Mouse (Mus musculus) midbrain, embryonic 16.5 days (tissue): ENCODE data around the gene Gm45234. TPM values are rescaled to one million over a fixed set of nuclear protein-coding genes. Genes with fewer than 3 reads are reported as not detected.
"Not testable (repeated sequence)": the region's sequence is repeated elsewhere in the genome, so short reads cannot be mapped to it uniquely, and the experiment has no call there.

Source experiments
- ATAC-seq: fragments of 200-750 bp; cut with Nextera tagmentation; 2 replicates; pipeline ENCODE4 v1.8.0; 2017; ENCODE audit warnings: moderate TSS enrichment
- H3K27ac ChIP-seq: fragments of 300-500 bp; sonication (generic); 2 replicates; pipeline ENCODE4 v1.5.1; 2014; ENCODE audit warnings: mild to moderate bottlenecking, low read length, mixed read lengths
- H3K27me3 ChIP-seq: fragments of 300-500 bp; sonication (generic); 2 replicates; pipeline ENCODE4 v1.6.1; 2014; ENCODE audit warnings: low read depth, low read length, mixed read lengths; ENCODE audit not compliant: control insufficient read depth, insufficient read depth
- H3K36me3 ChIP-seq: fragments of 300-500 bp; sonication (generic); 2 replicates; pipeline ENCODE4 v1.6.1; 2014; ENCODE audit warnings: mild to moderate bottlenecking, low read length, moderate library complexity, mixed read lengths; ENCODE audit not compliant: control insufficient read depth, insufficient read depth
- H3K4me1 ChIP-seq: fragments of 300-500 bp; sonication (generic); 2 replicates; pipeline ENCODE4 v1.6.1; 2014; ENCODE audit warnings: mild to moderate bottlenecking, low read length, mixed read lengths; ENCODE audit not compliant: control insufficient read depth, insufficient read depth
- H3K4me2 ChIP-seq: fragments of 300-500 bp; sonication (generic); 2 replicates; pipeline ENCODE4 v1.6.1; 2014; ENCODE audit warnings: mild to moderate bottlenecking, low read length, mixed read lengths
- H3K4me3 ChIP-seq: fragments of 300-500 bp; sonication (generic); 2 replicates; pipeline ENCODE4 v1.5.1; 2014; ENCODE audit warnings: low read depth, mild to moderate bottlenecking, low read length, moderate library complexity, mixed read lengths
- H3K9ac ChIP-seq: fragments of 300-500 bp; sonication (generic); 2 replicates; pipeline ENCODE4 v1.6.1; 2014; ENCODE audit warnings: low read depth, low read length, mixed read lengths
- H3K9me3 ChIP-seq: fragments of 300-500 bp; sonication (generic); replicated peaks from 2 replicates; pipeline ENCODE4 v1.6.1; 2014; ENCODE audit warnings: mild to moderate bottlenecking, low read length, mixed read lengths; ENCODE audit not compliant: control insufficient read depth, poor library complexity, severe bottlenecking
- WGBS: fragments of 180-500 bp; shearing (Covaris S2); extraction: QIAGEN DNeasy Blood & Tissue Kit; methylation state at CpG from one replicate; pipeline ENCODE4 v1.1.7; 2014; 5-methylcytosine and 5-hydroxymethylcytosine counted together
- polyA plus RNA-seq: library from polyadenylated mRNA; unstranded; fragments of >200 nt; fragmentation: Nextera tagmentation; extraction: Ambion mirVana; gene quantifications from 2 replicates; pipeline ENCODE4 v1.2.1, GENCODE M21; 2015

Gm45234 gene
- not detected in 2 replicates for polyA plus RNA-seq

GRCm38 (mm10) chr6:124755831-124756595, at the start of gene Gm45234, which contains the start of gene Atn1:
Gm45234 (minus strand) TSS chr6:124756021.
Atn1 (minus strand) TSS chr6:124756524.
- peak within 1 kb of the TSS; percentile 86 for H3K9ac ChIP-seq
- peaks cover 39% of the 10 kb centered on the region for H3K4me1 ChIP-seq
- ATAC-seq: peak; percentile 64
- under 1% methylated on average over 32 of the region's 100 CpGs for WGBS
- peak within 1 kb of the TSS; percentile 84 for H3K4me3 ChIP-seq
- no peaks in the 10 kb centered on the region for H3K9me3 ChIP-seq
- H3K27me3 ChIP-seq: no peaks in the 10 kb centered on the region
- H3K36me3 ChIP-seq: no peaks in the 10 kb centered on the region
- H3K27ac ChIP-seq: peak within 1 kb of the TSS; percentile 95
- peak within 1 kb of the TSS; percentile 78 for H3K4me2 ChIP-seq

GRCm38 (mm10) chr6:124804341-124804740, 48.5 kb upstream of the Gm45234 start:
- Histone ChIP-seq H3K9ac (no peak overlapping the region), H3K4me1 (peaks cover 22% of the 10 kb centered on the region), H3K9me3 (no peaks in the 10 kb centered on the region; the same call in 1 of the 2 replicates), H3K4me3 (no peak overlapping the region), H3K27me3 (no peaks in the 10 kb centered on the region), H3K27ac (no peak overlapping the region), H3K36me3 (no peaks in the 10 kb centered on the region), H3K4me2 (no peak overlapping the region)
- WGBS: 97% methylated on average over 3 of the region's 3 CpGs
- no peak for ATAC-seq

- WGBS: 98% methylated on average over 4 of the region's 4 CpGs
- H3K9me3 ChIP-seq, H3K4me2 ChIP-seq, H3K36me3 ChIP-seq, ATAC-seq, H3K4me3 ChIP-seq, H3K27me3 ChIP-seq, H3K9ac ChIP-seq, H3K27ac ChIP-seq: not testable (repeated sequence)
- peaks cover 16% of the 10 kb centered on the region for H3K4me1 ChIP-seq
These were observed 47.9 kb upstream of the Gm45234 start for GRCm38 (mm10) chr6:124803691-124804090.

DNA sequence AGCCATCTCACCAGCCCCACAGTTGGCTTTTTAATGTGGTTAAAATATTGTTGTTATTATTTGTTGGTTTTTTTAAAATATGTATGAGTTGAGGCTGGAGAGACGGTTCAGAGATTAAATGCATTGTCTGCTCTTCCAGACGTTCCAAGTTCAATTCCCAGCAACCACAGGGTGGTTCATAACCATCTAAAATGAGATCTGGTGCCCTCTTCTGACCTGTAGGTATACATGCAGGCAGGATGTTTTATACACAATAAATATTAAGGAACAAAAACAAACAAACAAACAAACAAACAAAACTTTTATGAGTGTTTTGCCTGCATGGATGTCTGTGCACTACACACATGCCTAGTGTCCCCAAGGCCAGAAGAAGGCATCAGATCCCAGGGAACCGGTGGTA, 47.2 kb upstream of the Gm45234 start:
- H3K4me1 ChIP-seq: peaks cover 10% of the 10 kb centered on the region
- H3K9me3 ChIP-seq: no peaks in the 10 kb centered on the region; the same call in 1 of the 2 replicates
- 69% methylated on average over 3 of the region's 3 CpGs for WGBS
- ATAC-seq: no peak
- H3K4me2 ChIP-seq: no peak overlapping the region
- H3K4me3 ChIP-seq: no peak overlapping the region
- H3K36me3 ChIP-seq: no peaks in the 10 kb centered on the region
- no peak overlapping the region for H3K9ac ChIP-seq
- no peaks in the 10 kb centered on the region for H3K27me3 ChIP-seq
- no peak overlapping the region for H3K27ac ChIP-seq

GRCm38 (mm10) chr6:124802400-124802799, 46.6 kb upstream of the Gm45234 start:
- WGBS: 18% methylated on average over 5 of the region's 9 CpGs
- H3K27me3 ChIP-seq, H3K36me3 ChIP-seq, H3K9ac ChIP-seq, H3K9me3 ChIP-seq, H3K4me1 ChIP-seq, H3K4me2 ChIP-seq, ATAC-seq, H3K4me3 ChIP-seq, H3K27ac ChIP-seq: not testable (repeated sequence)

DNA sequence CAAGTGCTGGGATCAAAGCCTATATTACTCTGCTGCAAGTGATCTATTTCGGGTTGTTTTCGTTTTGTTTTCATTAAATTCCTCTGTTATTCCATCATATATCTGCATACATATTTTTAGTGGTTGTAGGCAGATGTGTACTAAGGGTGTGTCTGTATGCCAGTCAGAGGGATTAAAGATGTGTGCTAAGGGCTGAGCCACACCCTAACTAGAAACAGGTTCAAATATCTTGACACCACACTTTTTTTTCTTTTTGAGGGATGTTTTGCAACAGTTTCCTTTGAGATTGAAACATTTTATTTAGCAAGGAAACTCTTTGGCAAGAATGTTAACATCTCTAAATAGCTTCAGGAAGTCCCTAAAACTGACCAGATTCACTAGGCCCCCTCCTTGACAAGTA, 40.4 kb upstream of the Gm45234 start:
- no peak overlapping the region for H3K27ac ChIP-seq
- no peaks in the 10 kb centered on the region for H3K27me3 ChIP-seq
- no peaks in the 10 kb centered on the region for H3K36me3 ChIP-seq
- H3K9me3 ChIP-seq: no peaks in the 10 kb centered on the region
- no peak overlapping the region for H3K4me3 ChIP-seq
- H3K4me2 ChIP-seq: no peak overlapping the region
- 88% methylated on average over 2 of the region's 2 CpGs for WGBS
- H3K9ac ChIP-seq: no peak overlapping the region
- H3K4me1 ChIP-seq: no peaks in the 10 kb centered on the region
- no peak for ATAC-seq

DNA sequence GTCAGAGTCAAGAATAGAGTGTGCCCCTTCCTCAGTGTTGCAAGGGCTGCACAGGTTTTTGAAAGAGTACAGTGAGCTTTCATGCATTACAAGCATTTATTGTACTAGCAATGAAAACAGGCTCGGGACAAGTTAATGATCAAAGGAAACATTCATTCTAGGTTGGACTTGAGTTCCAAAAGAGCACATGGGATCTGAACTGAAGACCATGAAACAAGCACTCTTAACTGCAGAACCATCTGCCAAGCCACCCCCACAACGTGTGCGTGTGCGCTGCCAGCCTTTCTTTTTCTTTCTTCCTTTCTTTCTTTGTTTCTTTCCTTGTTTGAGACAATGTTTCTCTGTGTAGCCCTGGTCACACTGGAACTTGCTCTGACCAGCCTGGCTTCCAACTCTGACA, 40.0 kb upstream of the Gm45234 start:
- H3K27me3 ChIP-seq: no peaks in the 10 kb centered on the region
- no peaks in the 10 kb centered on the region for H3K9me3 ChIP-seq
- H3K27ac ChIP-seq: no peak overlapping the region
- 82% methylated on average over 4 of the region's 4 CpGs for WGBS
- H3K4me2 ChIP-seq: no peak overlapping the region
- H3K36me3 ChIP-seq: no peaks in the 10 kb centered on the region
- H3K4me1 ChIP-seq: no peaks in the 10 kb centered on the region
- no peak for ATAC-seq
- H3K9ac ChIP-seq: no peak overlapping the region
- H3K4me3 ChIP-seq: no peak overlapping the region

DNA sequence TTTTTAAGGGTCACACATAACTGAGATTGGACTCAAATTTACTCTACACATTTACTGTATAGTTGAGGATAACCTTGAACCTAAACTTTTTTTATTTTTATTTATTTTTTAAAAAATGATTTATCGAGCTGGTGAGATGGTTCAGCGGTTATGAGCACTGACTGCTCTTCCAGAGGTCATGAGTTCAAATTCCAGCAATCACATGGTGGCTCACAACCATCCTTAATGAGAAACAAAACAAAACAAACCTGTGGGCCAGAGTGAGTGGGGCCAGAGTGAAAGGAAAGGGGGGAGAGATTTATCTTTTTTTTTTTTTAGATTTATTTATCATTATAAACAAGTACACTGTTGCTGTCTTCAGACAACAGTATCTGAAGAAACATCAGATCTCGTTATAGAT, 36.1 kb upstream of the Gm45234 start:
- no peak overlapping the region for H3K27ac ChIP-seq
- no peaks in the 10 kb centered on the region for H3K27me3 ChIP-seq
- no peaks in the 10 kb centered on the region for H3K36me3 ChIP-seq
- no peak overlapping the region for H3K4me3 ChIP-seq
- ATAC-seq: no peak
- no peaks in the 10 kb centered on the region for H3K9me3 ChIP-seq
- no peak overlapping the region for H3K4me2 ChIP-seq
- no peaks in the 10 kb centered on the region for H3K4me1 ChIP-seq
- WGBS: 88% methylated on average over 3 of the region's 3 CpGs
- H3K9ac ChIP-seq: no peak overlapping the region

- Histone ChIP-seq H3K9me3 (no peaks in the 10 kb centered on the region), H3K27me3 (no peaks in the 10 kb centered on the region), H3K4me1 (no peaks in the 10 kb centered on the region), H3K4me2 (no peak overlapping the region), H3K27ac (no peak overlapping the region), H3K4me3 (no peak overlapping the region), H3K36me3 (no peaks in the 10 kb centered on the region), H3K9ac (no peak overlapping the region)
- ATAC-seq: no peak
- WGBS: 83% methylated on average over 4 of the region's 4 CpGs
These were observed 34.3 kb upstream of the Gm45234 start for GRCm38 (mm10) chr6:124790121-124790520.
